Mouse (Mus musculus) CH12.LX (cell line): ENCODE measurements around the gene AC170998.1. TPM values are rescaled to one million over a fixed set of nuclear protein-coding genes. Genes with fewer than 3 reads are reported as not detected.

ENCODE experiments used
- DNase-seq: peaks from one replicate; pipeline ENCODE4 v3.0.0-alpha.2; 2013; ENCODE audit errors: extremely low read depth
- H3K27ac ChIP-seq: 2 replicates; pipeline ENCODE4 v1.5.1; 2012; ENCODE audit warnings: low read depth, mild to moderate bottlenecking, control low read depth, moderate library complexity; ENCODE audit not compliant: insufficient read depth
- H3K27me3 ChIP-seq: replicated peaks from 2 replicates; pipeline ENCODE3; 2012; ENCODE audit warnings: inconsistent platforms
- H3K36me3 ChIP-seq, 2 experiments: replicated peaks in 1 of 2; 2 replicates each; pipeline versions ENCODE3 to v1.6.1; 2012; ENCODE audit warnings: inconsistent platforms in 1 of 2, low read length in 1 of 2, mild to moderate bottlenecking in 1 of 2, mixed read lengths in 1 of 2, moderate library complexity in 1 of 2; ENCODE audit not compliant: control insufficient read depth in 1 of 2, insufficient read depth in 1 of 2
- H3K4me1 ChIP-seq, 2 experiments: 2 replicates each; pipeline ENCODE4 v1.6.1; 2012; ENCODE audit warnings: inconsistent platforms in 1 of 2, moderate library complexity in 1 of 2; ENCODE audit not compliant: insufficient read depth in 2 of 2, control insufficient read depth in 1 of 2
- H3K4me2 ChIP-seq: 2 replicates; pipeline ENCODE4 v1.6.1; 2012; ENCODE audit warnings: low read depth, mild to moderate bottlenecking, control low read depth; ENCODE audit not compliant: poor library complexity, insufficient read depth, severe bottlenecking
- H3K4me3 ChIP-seq, 3 experiments: fragments of 150-350 bp in 1 of 3; sonication (generic) in 1 of 3; replicated peaks in 1 of 3; 2 replicates each; pipeline versions ENCODE3 to v1.5.1; 2011 to 2012; ENCODE audit warnings: low read depth in 2 of 3, low read length in 2 of 3, mild to moderate bottlenecking in 2 of 3, moderate library complexity in 2 of 3, control low read depth in 1 of 3, improper control_type of control experiment in 1 of 3, inconsistent platforms in 1 of 3, mixed read lengths in 1 of 3; ENCODE audit not compliant: poor library complexity in 1 of 3
- H3K79me2 ChIP-seq: replicated peaks from 2 replicates; pipeline ENCODE4 v1.6.1; 2012; ENCODE audit warnings: mild to moderate bottlenecking, moderate library complexity; ENCODE audit not compliant: control insufficient read depth, poor library complexity, insufficient read depth, severe bottlenecking; ENCODE audit errors: extremely low read depth
- H3K9ac ChIP-seq: 2 replicates; pipeline ENCODE4 v1.6.1; 2012; ENCODE audit warnings: low read depth, mild to moderate bottlenecking, control low read depth, moderate library complexity; ENCODE audit not compliant: insufficient read depth
- H3K9me3 ChIP-seq: replicated peaks from 2 replicates; pipeline ENCODE3; 2012; ENCODE audit warnings: low read length, inconsistent platforms, mixed read lengths
- BHLHE40 ChIP-seq: IDR thresholded peaks from 2 replicates; pipeline ENCODE4 v1.6.1; 2011; ENCODE audit warnings: mild to moderate bottlenecking, low read depth, low read length, improper control_type of control experiment
- CHD1 ChIP-seq: IDR thresholded peaks from 2 replicates; pipeline ENCODE4 v1.6.1; 2012; ENCODE audit warnings: low read depth, low read length, improper control_type of control experiment, inconsistent platforms
- CTCF ChIP-seq, 2 experiments: IDR thresholded peaks in 1 of 2; conservative IDR thresholded peaks in 1 of 2; 2 replicates each; pipeline ENCODE4 v1.5.1; 2011 to 2012; ENCODE audit warnings: low read depth in 2 of 2, low read length in 2 of 2, improper control_type of control experiment in 1 of 2, inconsistent platforms in 1 of 2, mild to moderate bottlenecking in 1 of 2, moderate library complexity in 1 of 2
- ELF1 ChIP-seq: IDR thresholded peaks from 2 replicates; pipeline ENCODE4 v1.6.1; 2014; ENCODE audit warnings: low read depth, mild to moderate bottlenecking, inconsistent platforms, low read length, improper control_type of control experiment
- EP300 ChIP-seq: IDR thresholded peaks from 2 replicates; pipeline ENCODE4 v1.6.1; 2011; ENCODE audit warnings: low read length, improper control_type of control experiment
- ETS1 ChIP-seq: conservative IDR thresholded peaks from 2 replicates; pipeline ENCODE4 v1.6.1; 2012; ENCODE audit warnings: low read depth, mild to moderate bottlenecking, inconsistent platforms, low read length, improper control_type of control experiment, moderate library complexity
- GABPA ChIP-seq: IDR thresholded peaks from 2 replicates; pipeline ENCODE4 v1.6.1; 2012; ENCODE audit warnings: low read depth, low read length, improper control_type of control experiment, inconsistent platforms; ENCODE audit not compliant: insufficient replicate concordance
- IRF4 ChIP-seq: IDR thresholded peaks from 2 replicates; pipeline ENCODE4 v1.6.1; 2014; ENCODE audit warnings: low read depth, mild to moderate bottlenecking, inconsistent platforms, low read length, improper control_type of control experiment
- JUN ChIP-seq: IDR thresholded peaks from 2 replicates; pipeline ENCODE4 v1.6.1; 2011; ENCODE audit warnings: low read depth, mild to moderate bottlenecking, low read length, improper control_type of control experiment, moderate library complexity; ENCODE audit not compliant: insufficient read depth
- JUND ChIP-seq: conservative IDR thresholded peaks from 2 replicates; pipeline ENCODE4 v1.6.1; 2011; ENCODE audit warnings: low read depth, low read length, improper control_type of control experiment
- KAT2A ChIP-seq: IDR thresholded peaks from 2 replicates; pipeline ENCODE4 v1.6.1; 2012; ENCODE audit warnings: low read length, improper control_type of control experiment, inconsistent platforms; ENCODE audit not compliant: insufficient replicate concordance
- MAX ChIP-seq: IDR thresholded peaks from 2 replicates; pipeline ENCODE4 v1.6.1; 2011; ENCODE audit warnings: low read length, improper control_type of control experiment
- MAZ ChIP-seq: IDR thresholded peaks from 2 replicates; pipeline ENCODE4 v1.6.1; 2012; ENCODE audit warnings: low read depth, mild to moderate bottlenecking, inconsistent platforms, low read length, improper control_type of control experiment, moderate library complexity
- POLR2A ChIP-seq: IDR thresholded peaks from 2 replicates; pipeline ENCODE4 v1.6.1; 2011; ENCODE audit warnings: low read depth, mild to moderate bottlenecking, improper control_type of control experiment, low read length
- POLR2AphosphoS2 ChIP-seq: IDR thresholded peaks from 2 replicates; pipeline ENCODE4 v1.6.1; 2011; ENCODE audit warnings: low read depth, low read length, improper control_type of control experiment
- RCOR1 ChIP-seq: conservative IDR thresholded peaks from 2 replicates; pipeline ENCODE4 v1.6.1; 2012; ENCODE audit warnings: low read depth, mild to moderate bottlenecking, inconsistent platforms, low read length, improper control_type of control experiment
- SMC3 ChIP-seq: IDR thresholded peaks from 2 replicates; pipeline ENCODE4 v1.6.1; 2011; ENCODE audit warnings: low read depth, low read length, improper control_type of control experiment
- TBP ChIP-seq: conservative IDR thresholded peaks from 2 replicates; pipeline ENCODE4 v1.6.1; 2011; ENCODE audit warnings: low read depth, low read length, improper control_type of control experiment
- UBTF ChIP-seq: IDR thresholded peaks from 2 replicates; pipeline ENCODE4 v1.6.1; 2012; ENCODE audit warnings: low read depth, mild to moderate bottlenecking, inconsistent platforms, low read length, improper control_type of control experiment, moderate library complexity
- USF2 ChIP-seq: conservative IDR thresholded peaks from 2 replicates; pipeline ENCODE4 v1.6.1; 2011; ENCODE audit warnings: low read depth, low read length, improper control_type of control experiment
- ZMIZ1 ChIP-seq: IDR thresholded peaks from 2 replicates; pipeline ENCODE4 v1.6.1; 2012; ENCODE audit warnings: low read depth, mild to moderate bottlenecking, inconsistent platforms, low read length, improper control_type of control experiment
- dilution Hi-C: fragments of 300-500 bp; cut with MboI; formaldehyde crosslinking; loops from 2 replicates; pipeline ENCODE4 v1.14.3; 2020; ENCODE audit warnings: low sequenced_read_pairs; ENCODE audit not compliant: extremely low pct_unique_long_range_greater_than_20kb, extremely low pct_ligation_motif_present
- in situ Hi-C: fragments of 300-500 bp; cut with MboI; formaldehyde crosslinking; loops from 3 replicates; pipeline ENCODE4 v1.14.3; 2019; ENCODE audit warnings: low sequenced_read_pairs, low pct_ligation_motif_present, low pct_unique_long_range_greater_than_20kb, mixed read lengths
- polyA plus RNA-seq: library from polyadenylated mRNA; unstranded; fragments of >175 nt; gene quantifications from 2 replicates; pipeline ENCODE4 v1.2.1, GENCODE M21; 2012; ENCODE audit warnings: low read depth; ENCODE audit not compliant: insufficient read length
- total RNA-seq, 2 experiments: library from RNA; depleted of rRNA; stranded (reverse); fragments of 300-350 nt in 1 of 2; fragments of >200 nt in 1 of 2; gene quantifications; 2 replicates each; pipeline ENCODE4 v1.2.3; 2012 to 2014

The AC170998.1 gene
- total and polyA plus RNA-seq, 3 experiments, result 0.38 TPM; not detected in 2

DNA sequence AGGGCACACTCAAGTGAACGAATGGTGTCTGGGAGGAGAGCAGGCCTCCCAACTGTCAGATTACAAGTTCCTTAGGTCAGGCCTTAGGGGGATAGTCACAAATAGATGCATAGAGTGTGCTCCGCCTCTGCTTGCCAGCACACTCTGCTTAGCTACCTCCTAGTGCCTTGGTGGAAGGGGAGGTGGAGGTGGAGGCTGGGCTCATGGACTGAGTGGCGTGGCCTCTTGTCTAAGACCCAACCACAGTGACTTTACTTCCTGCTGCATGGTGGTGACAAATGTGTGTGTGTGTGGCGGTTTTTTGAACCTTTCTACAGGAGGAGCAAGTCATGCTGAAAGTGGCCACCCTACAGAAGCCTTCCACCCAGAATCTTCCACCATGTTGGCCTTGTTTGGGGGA lies 10.6 kb downstream of the AC170998.1 start:
- no peak overlapping the region for H3K4me2 ChIP-seq
- no peaks in the 10 kb centered on the region for H3K9me3 ChIP-seq
- H3K27ac ChIP-seq, result no peak overlapping the region
- no peaks in the 10 kb centered on the region for H3K27me3 ChIP-seq
- peak; percentile 21 for DNase-seq
- no peak for TF ChIP-seq JUN
- TF ChIP-seq USF2, result no peak
- TF ChIP-seq BHLHE40, result no peak
- no peak for TF ChIP-seq TBP
- no peak for TF ChIP-seq ZMIZ1
- TF ChIP-seq ETS1, result no peak
- no peak for TF ChIP-seq KAT2A
- TF ChIP-seq ELF1, result no peak
- no peak for TF ChIP-seq CHD1
- no peak for TF ChIP-seq MAX
- no peak for TF ChIP-seq POLR2A
- no peak for TF ChIP-seq JUND
- TF ChIP-seq CTCF (conservative IDR thresholded peaks at IDR 0.05 in 1 of 2, IDR thresholded peaks at IDR 0.05 in 1 of 2; ENCODE audit: low read depth in 2 of 2, low read length in 2 of 2), result no peak
- TF ChIP-seq UBTF, result no peak
- no peak for TF ChIP-seq GABPA
- TF ChIP-seq IRF4, result no peak
- no peak for TF ChIP-seq SMC3
- TF ChIP-seq RCOR1, result no peak
- TF ChIP-seq EP300, result no peak
- no peak overlapping the region for H3K9ac ChIP-seq
- dilution Hi-C loops, result no loop called here
- in situ Hi-C loops, result no loop called here
- H3K36me3 ChIP-seq, result peaks cover 26 to 81% of the 10 kb centered on the region in 2 experiments
- no peaks in the 10 kb centered on the region; the same call in 1 of the 2 replicates for H3K79me2 ChIP-seq
- H3K4me3 ChIP-seq, result no peak overlapping the region
- peaks cover 3 to 25% of the 10 kb centered on the region in 2 experiments; a peak in 2 of 4 replicates for H3K4me1 ChIP-seq

GRCm38 (mm10) chr17:28737973-28738372 lies 12.1 kb downstream of the AC170998.1 start:
- Histone ChIP-seq H3K4me1 (peaks cover 3 to 32% of the 10 kb centered on the region in 2 experiments; a peak in 2 of 4 replicates), H3K4me2 (no peak overlapping the region), H3K27ac (no peak overlapping the region), H3K9me3 (no peaks in the 10 kb centered on the region), H3K9ac (no peak overlapping the region), H3K79me2 (no peaks in the 10 kb centered on the region), H3K4me3 (no peak overlapping the region), H3K27me3 (no peaks in the 10 kb centered on the region), H3K36me3 (peaks cover 30 to 79% of the 10 kb centered on the region in 2 experiments)
- no peak for DNase-seq
- dilution Hi-C loops, result no loop called here
- TF ChIP-seq POLR2AphosphoS2 (no peak), MAZ (no peak), EP300 (no peak), KAT2A (no peak), TBP (no peak)
- in situ Hi-C loops, result no loop called here
